Mouse (Mus musculus): Measurements from ENCODE around the gene Ano4. TPM values are rescaled to one million over a fixed set of nuclear protein-coding genes. Genes with fewer than 3 reads are reported as not detected.

Gene Ano4
- total and polyA plus RNA-seq, 3 experiments: 0.33 TPM; not detected in 2

- no peak for DNase-seq (ENCODE audit: low spot score)
- no peaks in the 10 kb centered on the region for H3K4me1 ChIP-seq (ENCODE audit: insufficient read depth, low read depth, low read length)
- no peak overlapping the region for H3K4me3 ChIP-seq (ENCODE audit: low read depth, low read length)
- ATAC-seq (ENCODE audit: extremely low read depth, insufficient number of reproducible peaks, low FRiP score, poor library complexity, severe bottlenecking): no peak
- H3K27me3 ChIP-seq (ENCODE audit: insufficient read depth, low read length): no peaks in the 10 kb centered on the region; the same call in 1 of the 2 replicates
- H3K9me3 ChIP-seq (replicated peaks): no peaks in the 10 kb centered on the region
- TF ChIP-seq GATA1 (IDR thresholded peaks at IDR 0.05; ENCODE audit: borderline replicate concordance, low read length): no peak
- no peak for TF ChIP-seq GATA2 (IDR thresholded peaks at IDR 0.05; ENCODE audit: borderline replicate concordance, low read depth, low read length)
- TF ChIP-seq POLR2AphosphoS5 (IDR thresholded peaks at IDR 0.05; ENCODE audit: insufficient replicate concordance, low read depth, low read length): no peak
- H3K36me3 ChIP-seq (replicated peaks): no peaks in the 10 kb centered on the region
Observed at GRCm38 (mm10) chr10:88949649-88950296, 394.8 kb downstream of the Ano4 start.

Other genes with a start within 250 kb of the Ano4 start
- 0.24 and 7.4 TPM in 2 replicates for gene Gas2l3, start 99.2 kb upstream of the Ano4 start, total RNA-seq (2014; fragmentation: Nextera tagmentation)
- 0.05 and 0.52 TPM in 2 replicates for gene Gas2l3, start 99.2 kb upstream of the Ano4 start, total RNA-seq (2017)
- gene Gas2l3, start 99.2 kb upstream of the Ano4 start, polyA plus RNA-seq (2012): not detected in 2 replicates
- not detected in 2 replicates for gene Nr1h4, start 188.8 kb upstream of the Ano4 start, total RNA-seq (2014; fragmentation: Nextera tagmentation)
- gene Nr1h4, start 188.8 kb upstream of the Ano4 start, total RNA-seq (2017): not detected in 2 replicates
- gene Nr1h4, start 188.8 kb upstream of the Ano4 start, polyA plus RNA-seq (2012): not detected in 2 replicates